Mouse (Mus musculus) CD4-positive, CD25-positive, alpha-beta regulatory T cell, adult 4 months (primary cell): ENCODE measurements around the gene Mpg. TPM values are rescaled to one million over a fixed set of nuclear protein-coding genes. Genes with fewer than 3 reads are reported as not detected.

Experiments
- ATAC-seq: one replicate; pipeline ENCODE4 v1.8.0; 2017
- polyA plus RNA-seq, 2 experiments: library from polyadenylated mRNA; unstranded; fragments of 100-300 nt; shearing (Covaris generic); gene quantifications; one replicate each; pipeline ENCODE4 v1.2.1; 2017

The Mpg gene
- polyA plus RNA-seq, 2 experiments from 2014 or later: 27.0 to 39.9 TPM

- no peak for ATAC-seq
Measured at GRCm38 (mm10) chr11:32231125-32231524, 4.8 kb downstream of the Mpg start.

DNA sequence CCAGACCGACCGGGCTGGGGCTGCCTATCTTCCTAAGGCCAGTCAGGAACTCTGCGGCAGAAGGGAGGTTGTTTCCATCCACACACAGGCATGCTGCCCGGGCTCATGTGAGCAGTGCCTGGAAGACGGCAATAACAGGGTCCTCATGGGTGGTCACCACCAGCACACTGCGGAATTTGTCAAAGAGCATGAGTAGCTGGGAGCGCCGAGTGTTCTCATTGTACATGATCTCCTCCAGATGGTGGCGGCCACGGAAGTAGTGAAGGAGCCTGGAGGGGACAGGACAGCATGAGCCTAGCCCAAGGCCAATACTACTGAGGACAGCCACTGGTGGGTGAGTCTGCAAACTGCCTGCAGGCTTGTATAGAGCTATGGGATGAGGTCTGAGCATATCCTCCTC, 6.5 kb downstream of the Mpg start:
- ATAC-seq: no peak

- no peak for ATAC-seq
Measured at GRCm38 (mm10) chr11:32233895-32234294, 7.6 kb downstream of the Mpg start.

- ATAC-seq: no peak
Measured at GRCm38 (mm10) chr11:32234816-32235485, 8.6 kb downstream of the Mpg start.

DNA sequence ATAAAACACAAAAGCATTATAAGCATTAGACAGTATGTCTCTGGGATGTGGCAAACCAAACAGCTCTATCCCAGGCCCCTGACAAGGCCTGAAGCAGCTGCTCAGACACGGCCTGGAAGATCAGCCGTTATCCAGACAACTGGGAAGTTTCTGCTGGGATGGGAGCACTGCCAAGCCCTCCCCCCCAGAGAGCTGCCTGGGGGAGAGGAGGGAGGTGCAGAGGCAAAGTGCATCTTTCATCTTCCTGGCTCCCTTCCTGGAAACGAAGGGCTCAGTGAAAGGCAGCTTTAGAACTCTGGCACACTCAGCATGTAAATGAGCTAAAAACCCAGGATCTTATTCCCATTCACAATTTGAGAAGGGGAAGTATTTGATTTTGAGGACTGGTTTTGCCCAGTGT, 9.3 kb downstream of the Mpg start:
- no peak for ATAC-seq

GRCm38 (mm10) chr11:32236132-32236531, 9.8 kb downstream of the Mpg start:
- ATAC-seq: no peak

DNA sequence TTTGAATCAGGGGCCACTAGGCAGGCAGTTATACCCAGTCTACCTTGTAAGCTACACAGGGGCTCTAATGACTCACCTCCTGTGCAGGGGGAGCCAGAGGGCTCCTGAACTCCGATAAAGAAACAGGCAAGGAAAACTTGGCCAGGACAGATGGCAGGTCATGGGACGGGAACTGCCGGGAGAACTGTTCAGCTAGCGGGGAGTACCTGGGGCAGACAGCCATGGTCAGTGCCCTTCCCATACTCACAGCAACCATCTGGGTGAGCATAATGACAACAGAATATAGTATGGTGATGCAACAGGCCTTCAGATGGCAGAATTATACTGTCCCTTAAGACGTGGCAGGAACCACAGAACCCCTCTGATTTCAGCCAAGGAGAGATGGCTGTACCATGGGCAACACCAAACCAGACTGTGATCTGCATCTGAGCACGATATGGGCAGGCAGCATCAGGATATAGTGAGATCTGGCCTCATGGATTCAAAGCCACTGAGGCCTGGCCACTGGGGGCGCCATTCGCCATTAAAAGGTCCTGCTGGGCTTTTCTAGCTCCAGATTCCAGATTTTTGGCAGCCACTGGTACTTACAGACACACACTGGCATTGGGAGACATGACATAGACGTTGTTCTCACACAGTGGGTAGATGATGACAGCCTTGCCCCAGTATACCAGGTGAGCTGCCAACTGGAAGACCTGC, 10.6 kb downstream of the Mpg start:
- no peak for ATAC-seq

GRCm38 (mm10) chr11:32237411-32237795, 11.1 kb downstream of the Mpg start:
- ATAC-seq: no peak

DNA sequence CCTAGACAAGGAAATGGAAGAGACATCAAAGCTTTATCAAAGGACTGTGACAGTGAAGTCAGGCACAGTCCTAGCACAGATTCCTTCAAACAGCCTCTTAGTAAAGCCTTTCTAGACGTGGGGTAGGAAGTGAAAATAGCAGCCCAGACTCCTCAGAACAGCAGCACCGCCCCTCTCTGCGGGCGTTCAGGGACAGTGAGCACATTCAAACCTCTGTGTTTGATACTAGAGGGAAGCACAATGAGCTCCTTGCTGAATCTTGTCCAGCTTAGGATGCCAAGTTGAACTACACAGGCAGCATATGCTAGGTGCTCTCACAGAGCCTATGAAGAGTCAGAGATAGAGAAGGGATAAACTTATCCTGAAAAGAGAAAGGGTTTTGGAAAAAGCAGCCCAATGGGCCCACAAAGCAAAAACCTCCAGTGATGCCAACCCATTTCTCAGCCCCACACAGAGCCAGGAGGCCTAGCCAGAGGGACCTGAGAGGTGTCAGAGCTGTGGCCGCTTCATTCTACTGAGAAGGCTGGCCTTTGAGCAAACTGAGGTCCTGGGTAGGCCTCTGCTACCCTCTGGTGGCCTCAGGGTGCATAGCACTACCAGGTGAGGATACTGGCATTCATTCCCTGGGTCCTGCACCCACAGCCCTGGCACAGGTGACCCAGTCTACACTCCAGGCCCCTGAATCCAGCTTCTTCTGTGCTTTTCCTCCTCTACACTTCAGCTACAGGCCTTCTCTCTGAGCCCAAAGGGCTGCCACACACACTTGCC, 12.0 kb downstream of the Mpg start:
- ATAC-seq: peak; percentile 96

DNA sequence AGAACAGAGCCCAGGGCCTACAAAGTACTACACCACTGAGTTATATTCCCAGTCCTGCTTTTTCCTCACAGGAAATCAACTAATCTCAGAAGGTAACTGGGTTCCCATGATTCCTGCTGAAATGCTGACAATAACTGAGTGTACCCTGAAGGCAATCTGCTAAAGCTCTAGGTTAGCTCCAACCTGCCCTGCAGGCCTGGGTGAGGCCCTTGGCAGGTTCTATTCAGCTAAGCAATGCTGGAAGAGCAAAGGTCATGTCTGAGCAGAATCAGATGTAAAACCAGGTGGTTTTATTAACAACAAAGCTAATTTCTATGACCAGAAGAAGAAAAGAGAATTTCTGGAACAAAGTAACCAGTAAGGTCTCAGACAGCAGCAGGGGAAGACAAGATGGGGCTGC, 15.1 kb downstream of the Mpg start:
- no peak for ATAC-seq

- ATAC-seq: no peak
Measured at GRCm38 (mm10) chr11:32242209-32242608, 15.9 kb downstream of the Mpg start.

- no peak for ATAC-seq
Measured at GRCm38 (mm10) chr11:32243205-32243955, 17.1 kb downstream of the Mpg start.

- no peak for ATAC-seq
Measured at GRCm38 (mm10) chr11:32244064-32244463, 17.8 kb downstream of the Mpg start.

DNA sequence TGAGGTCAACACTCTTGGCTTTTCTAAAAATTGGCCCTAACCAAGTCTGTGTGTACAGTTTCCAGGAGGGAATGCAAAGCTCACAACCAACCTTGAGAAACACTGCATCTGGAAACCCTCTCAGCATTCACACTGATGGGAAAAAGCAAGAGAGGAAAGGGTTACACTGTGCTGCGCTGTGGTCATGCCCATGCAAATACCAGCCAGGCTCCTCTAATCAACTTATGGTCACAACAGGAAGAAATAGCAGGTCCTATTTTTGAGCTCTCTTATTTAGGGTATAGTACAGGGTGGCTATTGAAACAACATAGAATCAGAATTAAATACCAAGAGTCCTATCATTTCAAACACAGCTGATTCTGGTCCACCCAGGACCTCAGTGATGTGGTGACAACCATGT, 18.3 kb downstream of the Mpg start:
- no peak for ATAC-seq

GRCm38 (mm10) chr11:32245614-32246013, 19.3 kb downstream of the Mpg start:
- ATAC-seq: no peak

DNA sequence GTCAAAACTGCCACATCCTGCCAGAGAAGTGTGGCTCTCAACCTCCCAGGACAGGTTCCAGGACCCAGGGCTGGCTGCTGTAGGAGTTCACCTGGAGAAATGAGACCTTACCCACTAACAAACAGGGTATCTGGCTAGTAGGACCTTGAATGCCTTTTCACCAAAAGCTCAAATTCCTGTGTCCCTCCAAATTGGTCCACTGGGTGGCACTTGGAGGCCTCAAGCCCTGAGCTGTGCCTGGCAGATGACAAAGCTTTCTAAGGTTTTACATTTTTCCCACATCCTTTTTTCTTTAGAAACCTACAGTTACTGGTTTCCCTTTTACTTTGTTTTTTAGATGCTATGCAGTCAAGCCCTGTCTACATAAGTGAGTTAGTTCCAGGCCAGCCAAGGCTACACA, 20.8 kb downstream of the Mpg start:
- ATAC-seq: no peak

GRCm38 (mm10) chr11:32248350-32248749, 22.0 kb downstream of the Mpg start:
- no peak for ATAC-seq

GRCm38 (mm10) chr11:32250880-32251763, 24.8 kb downstream of the Mpg start:
- no peak for ATAC-seq

DNA sequence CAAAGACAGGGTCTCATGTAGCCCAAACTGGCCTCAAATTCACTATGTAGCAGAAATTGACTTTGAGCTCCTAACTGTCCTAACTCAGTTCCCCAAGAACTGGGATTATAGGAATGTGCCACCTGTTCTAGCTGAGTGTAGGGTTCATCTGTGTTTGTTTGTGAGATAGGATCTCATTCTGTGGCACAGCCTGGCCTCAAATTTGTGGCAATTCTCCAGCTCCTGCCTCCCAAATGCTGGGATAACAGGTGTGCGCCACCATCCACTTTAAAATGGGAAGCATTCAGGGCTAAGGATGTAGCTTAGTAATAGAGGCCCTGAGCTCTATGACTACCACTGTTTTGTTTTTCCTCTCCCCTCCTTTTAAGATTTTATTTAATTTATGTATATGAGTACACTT, 26.8 kb downstream of the Mpg start:
- no peak for ATAC-seq

DNA sequence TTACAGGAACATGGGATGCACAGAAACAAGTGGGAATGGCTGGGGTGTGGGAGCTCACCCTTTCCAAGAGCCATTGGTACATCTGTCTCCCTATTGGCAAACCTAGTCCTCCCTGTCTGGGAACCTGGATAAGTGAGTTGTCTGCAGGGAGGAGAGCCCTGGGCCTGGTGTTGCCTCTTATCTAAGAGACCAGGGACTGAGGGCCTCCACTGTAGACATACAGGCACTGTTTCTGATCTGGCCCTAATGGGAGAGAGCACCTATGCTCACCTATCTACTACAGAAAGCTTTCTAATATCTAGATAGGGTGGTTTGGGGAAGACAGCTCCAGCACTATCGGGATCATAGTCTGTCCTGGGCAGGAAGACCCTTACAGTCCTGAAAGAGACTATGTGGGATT, 29.8 kb downstream of the Mpg start:
- no peak for ATAC-seq

GRCm38 (mm10) chr11:32256566-32256965, 30.3 kb downstream of the Mpg start:
- no peak for ATAC-seq
